Mouse (Mus musculus) 3134 (cell line): ENCODE results near the gene Wdr20.
"Not testable (repeated sequence)": the region's sequence is repeated elsewhere in the genome, so short reads cannot be mapped to it uniquely, and the experiment has no call there.

ENCODE experiments used
- DNase-seq: peaks from one replicate; pipeline ENCODE4 v3.0.0-alpha.2; 2011; ENCODE audit warnings: low spot score; ENCODE audit not compliant: insufficient read length; ENCODE audit errors: extremely low read depth

Wdr20 gene

GRCm38 (mm10) chr12:110711270-110711669, 26.5 kb upstream of the Wdr20 start:
- no peak for DNase-seq

- no peak for DNase-seq
These were observed 24.0 kb upstream of the Wdr20 start for GRCm38 (mm10) chr12:110713784-110714183.

- DNase-seq: no peak
These were observed 23.5 kb upstream of the Wdr20 start for GRCm38 (mm10) chr12:110714215-110714614.

DNA sequence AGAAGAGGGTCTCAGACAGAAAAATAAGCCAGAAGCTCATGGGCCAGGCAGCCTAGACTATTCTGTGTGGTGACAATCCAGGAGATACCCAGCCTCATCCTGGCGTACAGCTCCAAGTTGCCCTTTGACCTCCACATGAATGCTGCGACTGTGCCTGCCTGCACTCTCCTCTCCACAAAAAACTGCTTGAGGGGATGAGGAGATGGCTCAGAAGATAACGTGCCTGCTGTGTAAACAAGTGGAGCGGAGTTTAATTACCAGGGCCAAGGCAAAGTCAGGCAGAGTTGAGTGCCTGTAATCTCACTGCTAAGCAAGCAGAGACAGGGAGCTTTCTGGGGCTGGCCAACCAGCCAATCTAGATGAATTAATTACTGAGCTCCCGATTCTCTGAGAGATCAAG, 21.7 kb upstream of the Wdr20 start:
- no peak for DNase-seq

DNA sequence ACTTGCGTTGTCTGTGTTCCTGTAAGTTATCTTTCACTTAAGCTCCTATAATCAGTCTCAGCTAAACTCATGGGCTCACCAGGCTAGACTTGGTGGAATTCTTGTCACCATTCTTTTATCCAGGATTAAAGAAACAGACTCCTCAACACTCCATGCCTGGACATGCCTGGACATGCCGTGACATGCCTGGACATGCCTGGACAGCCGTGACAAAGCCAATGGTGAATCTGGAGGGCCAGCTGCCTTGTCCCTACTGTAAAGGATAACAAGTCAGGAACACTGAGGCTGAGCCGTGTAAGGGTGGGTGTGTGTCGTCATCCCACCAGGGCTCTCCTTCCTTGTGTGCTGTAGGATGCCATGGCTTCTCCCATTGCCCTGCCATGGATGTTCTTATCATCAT, 12.7 kb upstream of the Wdr20 start:
- DNase-seq: no peak

- DNase-seq: peak; percentile 66
These were observed 12.3 kb upstream of the Wdr20 start for GRCm38 (mm10) chr12:110725489-110725888.

- DNase-seq: no peak
These were observed 11.3 kb upstream of the Wdr20 start for GRCm38 (mm10) chr12:110726428-110726827.

DNA sequence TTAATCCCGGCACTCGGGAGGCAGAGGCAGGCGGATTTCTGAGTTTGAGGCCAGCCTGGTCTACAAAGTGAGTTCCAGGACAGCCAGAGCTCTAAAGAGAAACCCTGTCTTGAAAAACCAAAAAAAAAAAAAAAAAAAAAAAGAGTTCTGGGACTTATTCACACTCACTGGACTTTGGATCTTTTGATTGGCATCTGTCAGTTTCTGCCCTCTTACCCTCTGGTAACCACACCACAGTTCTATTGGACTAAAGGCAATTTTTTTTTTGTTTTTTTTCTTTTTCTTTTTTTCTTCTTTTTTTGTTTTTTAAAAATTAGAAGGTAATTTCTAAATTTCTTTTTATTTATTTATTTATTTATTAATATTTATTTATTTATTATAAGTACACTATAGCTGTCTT, 4.5 kb upstream of the Wdr20 start:
- DNase-seq: not testable (repeated sequence)

- peak; percentile 12 for DNase-seq
These were observed 1.1 kb upstream of the Wdr20 start for GRCm38 (mm10) chr12:110736641-110737040.

DNA sequence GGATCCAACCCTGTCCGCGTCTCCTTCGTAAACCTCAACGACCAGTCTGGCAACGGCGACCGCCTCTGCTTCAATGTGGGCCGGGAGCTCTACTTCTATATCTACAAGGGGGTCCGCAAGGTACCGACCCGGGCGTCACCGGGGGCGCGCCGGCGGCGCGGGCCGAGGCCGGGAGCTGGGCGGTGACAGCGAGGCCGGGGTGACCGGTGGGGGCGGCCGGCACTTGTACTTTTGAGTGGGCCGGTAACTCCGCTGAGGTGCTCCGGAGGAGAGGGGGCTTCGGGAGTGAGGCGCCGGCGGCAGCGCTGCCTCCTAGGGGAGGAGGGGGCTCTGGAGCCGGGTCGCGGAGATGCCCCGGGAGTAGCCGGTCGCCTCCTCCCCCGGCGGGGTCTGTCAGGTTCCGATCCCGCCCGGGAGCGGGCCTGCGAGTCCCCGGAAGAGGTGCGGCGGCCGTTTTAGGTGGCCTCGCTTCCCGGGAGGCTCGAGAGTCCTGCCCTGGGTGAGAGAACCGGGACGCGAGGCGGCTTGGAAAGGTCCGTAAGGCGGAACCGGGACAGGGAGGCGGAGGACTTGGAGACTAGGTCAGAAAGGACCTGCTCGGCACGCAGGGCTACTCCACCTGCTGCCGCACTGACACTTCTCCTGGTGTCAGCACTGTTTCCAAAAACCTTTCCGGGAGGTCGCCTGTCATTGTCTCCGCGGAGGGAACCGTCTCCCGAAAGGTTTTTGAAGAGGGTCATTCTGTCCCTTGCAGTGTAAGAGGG, 596 bp downstream of the Wdr20 start:
- DNase-seq: peak; percentile 48

DNA sequence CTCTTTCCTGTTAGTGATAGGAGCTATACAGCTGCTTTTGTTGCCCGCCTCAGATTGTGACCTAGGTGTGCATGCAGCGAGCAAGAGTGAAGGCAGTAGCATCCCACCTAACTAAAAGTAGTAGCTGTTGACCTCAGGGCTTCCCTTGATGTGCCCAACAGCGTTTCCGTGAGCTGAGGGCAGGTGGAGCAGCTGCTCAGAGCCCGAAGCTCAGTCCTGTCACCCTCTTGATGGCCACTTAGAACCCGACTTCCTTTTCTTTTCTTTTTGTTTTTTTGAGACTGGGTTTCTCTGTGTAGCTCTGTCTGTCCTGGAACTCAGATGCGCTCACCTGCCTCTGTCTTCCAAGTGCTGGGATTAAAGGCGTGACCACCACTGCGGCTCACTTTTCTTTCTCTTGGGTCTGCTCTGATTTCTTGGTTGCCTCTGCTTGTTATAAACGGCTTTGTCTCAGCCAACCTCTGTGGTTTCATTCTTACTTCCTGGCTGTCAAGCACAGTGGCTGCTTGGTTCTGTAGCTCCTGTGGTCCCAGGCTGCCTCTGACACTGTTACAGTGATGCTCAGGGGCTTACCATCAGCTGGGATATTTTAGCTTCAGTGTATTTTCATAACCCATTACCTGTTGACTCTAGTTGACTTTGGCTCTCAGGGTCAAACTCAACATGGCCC, 13.2 kb downstream of the Wdr20 start:
- DNase-seq: no peak

DNA sequence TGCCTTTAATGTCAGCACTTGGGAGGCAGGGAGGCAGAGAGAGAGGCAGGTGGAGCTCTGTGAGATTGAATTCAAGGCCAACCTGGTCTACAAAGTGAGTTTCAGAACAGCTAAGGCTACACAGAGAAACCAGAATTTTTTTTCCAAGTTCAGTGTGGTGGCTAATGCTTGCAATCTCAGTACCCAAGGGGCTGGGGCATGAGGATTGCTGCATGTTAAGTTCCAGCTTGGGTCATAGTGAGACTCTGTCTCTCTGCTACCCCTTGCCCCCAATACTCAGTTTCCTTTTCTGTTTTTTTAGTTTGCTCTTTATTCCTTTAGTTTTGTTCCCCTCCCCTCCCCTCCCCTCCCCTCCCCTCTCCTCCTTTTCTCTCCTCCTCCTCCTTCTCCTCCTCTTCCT, 15.0 kb downstream of the Wdr20 start:
- DNase-seq: no peak

DNA sequence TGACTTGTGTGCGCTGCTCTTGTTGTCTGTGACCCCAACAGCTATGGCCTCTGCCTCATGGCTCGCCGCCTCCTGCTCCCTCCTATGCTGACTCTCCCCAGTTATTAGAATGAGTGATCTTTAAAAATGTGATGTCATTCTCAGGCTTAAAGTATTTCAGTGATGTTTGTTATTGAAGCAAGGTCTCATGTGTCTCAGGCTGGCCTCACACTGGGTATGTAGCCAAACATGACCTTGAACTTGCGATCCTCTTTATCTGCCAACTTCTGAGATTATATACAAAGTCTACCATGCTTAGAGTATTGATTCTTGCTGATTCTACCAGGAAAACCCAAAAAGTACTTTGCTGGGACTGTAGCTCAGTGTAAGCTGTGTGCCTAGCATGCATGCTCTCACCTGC, 16.2 kb downstream of the Wdr20 start:
- DNase-seq: no peak

DNA sequence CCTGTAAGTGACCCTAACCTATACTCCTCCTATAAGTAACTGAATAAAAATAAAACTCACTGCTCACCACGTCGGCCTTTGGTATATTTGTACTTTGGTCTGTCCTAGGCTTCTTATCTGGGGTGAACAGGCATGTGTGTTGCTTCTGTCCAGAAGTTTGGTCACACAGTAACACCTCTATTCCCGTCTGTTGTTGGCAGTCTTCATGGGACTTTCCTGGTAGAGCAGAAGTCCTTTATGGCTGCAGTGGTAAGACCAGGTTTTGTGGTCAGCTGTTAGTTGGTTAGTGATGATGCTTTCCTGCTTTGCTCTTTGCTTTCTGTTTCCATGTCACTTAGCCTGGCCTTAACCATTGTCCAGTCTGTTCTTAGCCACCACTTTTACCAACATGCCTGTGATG, 19.4 kb downstream of the Wdr20 start:
- DNase-seq: no peak

GRCm38 (mm10) chr12:110758932-110759331, 21.2 kb downstream of the Wdr20 start:
- no peak for DNase-seq

DNA sequence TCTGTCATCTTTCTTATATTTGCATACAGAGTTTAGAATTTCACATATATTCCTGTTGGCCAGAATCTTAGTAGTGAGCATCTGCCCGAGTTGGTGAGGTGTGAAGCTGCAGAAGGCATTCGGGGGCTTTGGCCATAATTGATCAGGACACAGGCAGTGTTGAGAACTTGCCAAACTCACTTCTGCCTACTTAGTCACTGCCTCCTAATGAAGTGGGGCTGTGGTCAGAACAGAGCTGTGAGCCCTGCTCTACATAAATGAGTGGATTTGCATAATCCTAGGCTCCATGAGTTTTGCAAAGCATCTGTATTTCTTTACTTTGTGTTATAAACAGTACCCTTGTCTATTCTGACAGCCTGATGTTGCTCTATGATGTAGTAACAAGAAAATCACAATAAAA, 24.6 kb downstream of the Wdr20 start:
- DNase-seq: no peak

- no peak for DNase-seq
These were observed 26.8 kb downstream of the Wdr20 start for GRCm38 (mm10) chr12:110764531-110764930.

DNA sequence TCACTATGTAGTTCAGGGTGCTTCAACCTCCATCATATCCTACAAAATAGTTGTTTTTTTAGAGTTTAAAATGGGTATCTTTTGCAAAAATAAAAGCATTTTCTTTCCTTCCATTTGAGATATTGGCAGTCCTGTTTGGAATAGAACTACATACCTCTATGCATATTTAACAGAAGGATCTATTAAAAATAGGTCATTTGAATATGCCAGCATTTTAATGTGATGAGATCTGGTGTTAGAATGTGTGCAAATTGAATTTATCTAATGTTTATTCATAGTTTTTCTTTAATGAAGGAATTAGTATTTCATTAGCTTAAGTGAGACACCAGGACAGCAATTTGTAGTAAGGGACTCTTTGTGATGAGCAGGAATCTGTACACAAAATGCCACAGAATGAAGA, 30.8 kb downstream of the Wdr20 start:
- no peak for DNase-seq

GRCm38 (mm10) chr12:110769660-110770297, 32.0 kb downstream of the Wdr20 start:
- DNase-seq: no peak

GRCm38 (mm10) chr12:110770479-110771247, 32.9 kb downstream of the Wdr20 start:
- no peak for DNase-seq

- DNase-seq: no peak
These were observed 34.2 kb downstream of the Wdr20 start for GRCm38 (mm10) chr12:110771961-110772360.
